Mouse (Mus musculus) embryonic facial prominence, embryonic 13.5 days (tissue): ENCODE measurements around the gene Coq2. TPM values are rescaled to one million over a fixed set of nuclear protein-coding genes. Genes with fewer than 3 reads are reported as not detected.
A peak's percentile ranks its signal among the peaks of the same experiment; 100 is the strongest.

ENCODE experiments used
- ATAC-seq: fragments of 200-750 bp; cut with Nextera tagmentation; 2 replicates; pipeline ENCODE4 v1.8.0; 2017; ENCODE audit warnings: low read depth; ENCODE audit not compliant: insufficient number of reproducible peaks, insufficient read depth, low FRiP score, low TSS enrichment
- H3K27ac ChIP-seq: fragments of 300-500 bp; sonication (generic); 2 replicates; pipeline ENCODE4 v1.5.1; 2015; ENCODE audit warnings: moderate library complexity, mild to moderate bottlenecking, inconsistent platforms
- H3K27me3 ChIP-seq: fragments of 300-500 bp; sonication (generic); 2 replicates; pipeline ENCODE4 v1.6.1; 2015; ENCODE audit warnings: mild to moderate bottlenecking, inconsistent platforms
- H3K36me3 ChIP-seq: fragments of 300-500 bp; sonication (generic); 2 replicates; pipeline ENCODE4 v1.6.1; 2015; ENCODE audit warnings: mild to moderate bottlenecking, inconsistent platforms
- H3K4me1 ChIP-seq: fragments of 300-500 bp; sonication (generic); 2 replicates; pipeline ENCODE4 v1.6.1; 2015; ENCODE audit warnings: inconsistent platforms
- H3K4me2 ChIP-seq: fragments of 300-500 bp; sonication (generic); 2 replicates; pipeline ENCODE4 v1.6.1; 2015; ENCODE audit warnings: moderate library complexity, mild to moderate bottlenecking, inconsistent platforms
- H3K4me3 ChIP-seq: fragments of 300-500 bp; sonication (generic); 2 replicates; pipeline ENCODE4 v1.5.1; 2015; ENCODE audit warnings: mild to moderate bottlenecking, inconsistent platforms
- H3K9ac ChIP-seq: fragments of 300-500 bp; sonication (generic); 2 replicates; pipeline ENCODE4 v1.6.1; 2015; ENCODE audit warnings: mild to moderate bottlenecking, inconsistent platforms
- H3K9me3 ChIP-seq: fragments of 300-500 bp; sonication (generic); 2 replicates; pipeline ENCODE4 v1.6.1; 2016; ENCODE audit warnings: inconsistent platforms
- WGBS: fragments of 180-500 bp; shearing (Covaris S2); methylation state at CpG from one replicate; pipeline ENCODE4 v1.1.7; 2015; ENCODE audit warnings: mixed read lengths; 5-methylcytosine and 5-hydroxymethylcytosine counted together
- polyA plus RNA-seq: library from polyadenylated mRNA; unstranded; fragments of >200 nt; fragmentation: Nextera tagmentation; extraction: Ambion mirVana; gene quantifications from 2 replicates; pipeline ENCODE4 v1.2.1, GENCODE M21; 2015

The Coq2 gene
- polyA plus RNA-seq, result 57.2 and 58.9 TPM in 2 replicates

DNA sequence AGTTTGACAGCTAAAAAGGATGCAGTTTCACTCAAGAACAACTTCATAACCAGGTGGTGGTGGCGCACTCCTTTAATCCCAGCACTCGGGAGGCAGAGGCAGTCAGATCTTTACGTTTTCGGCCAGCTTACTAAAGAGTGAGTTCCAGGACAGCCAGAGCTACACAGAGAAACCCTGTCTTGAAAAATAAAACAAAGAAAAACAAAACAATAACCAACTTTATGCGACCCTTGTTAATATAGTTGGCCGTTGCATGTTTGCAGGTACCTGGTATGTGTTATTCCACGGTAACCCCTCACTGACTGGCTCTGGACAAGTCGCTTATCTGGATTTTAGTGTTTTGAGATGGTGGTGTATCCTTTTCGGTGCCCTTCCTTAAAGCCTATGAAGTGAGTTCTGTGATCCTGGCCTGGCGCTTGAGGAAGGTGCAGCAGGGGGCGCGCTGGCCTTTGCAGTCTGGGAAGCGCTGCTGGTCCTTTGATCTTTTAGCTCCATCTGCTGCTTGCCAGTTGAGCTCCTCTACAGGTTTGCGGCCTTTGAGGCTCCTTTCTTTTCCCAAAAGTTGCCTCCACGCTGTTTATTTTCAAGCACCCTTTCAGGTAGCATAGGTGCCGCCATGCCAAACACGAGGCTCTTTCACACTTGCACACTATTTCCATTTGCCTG, at the start of gene Coq2:
Gene Coq2 (minus strand): TSS at position 430 of the 666 bp plus-strand sequence.
- peaks cover 4% of the 10 kb centered on the region; the same call in 1 of the 2 replicates for H3K27me3 ChIP-seq
- H3K9ac ChIP-seq, result peak within 1 kb of the TSS; percentile 89
- peak within 1 kb of the TSS; percentile 63 for H3K4me2 ChIP-seq
- H3K27ac ChIP-seq, result peak within 1 kb of the TSS; percentile 68
- H3K9me3 ChIP-seq, result no peaks in the 10 kb centered on the region
- peaks cover 11% of the 10 kb centered on the region; the same call in 1 of the 2 replicates for H3K36me3 ChIP-seq
- H3K4me3 ChIP-seq, result peak within 1 kb of the TSS; percentile 81
- 10% methylated on average over 17 of the region's 17 CpGs for WGBS
- H3K4me1 ChIP-seq, result peaks cover 17% of the 10 kb centered on the region
- ATAC-seq, result no peak

DNA sequence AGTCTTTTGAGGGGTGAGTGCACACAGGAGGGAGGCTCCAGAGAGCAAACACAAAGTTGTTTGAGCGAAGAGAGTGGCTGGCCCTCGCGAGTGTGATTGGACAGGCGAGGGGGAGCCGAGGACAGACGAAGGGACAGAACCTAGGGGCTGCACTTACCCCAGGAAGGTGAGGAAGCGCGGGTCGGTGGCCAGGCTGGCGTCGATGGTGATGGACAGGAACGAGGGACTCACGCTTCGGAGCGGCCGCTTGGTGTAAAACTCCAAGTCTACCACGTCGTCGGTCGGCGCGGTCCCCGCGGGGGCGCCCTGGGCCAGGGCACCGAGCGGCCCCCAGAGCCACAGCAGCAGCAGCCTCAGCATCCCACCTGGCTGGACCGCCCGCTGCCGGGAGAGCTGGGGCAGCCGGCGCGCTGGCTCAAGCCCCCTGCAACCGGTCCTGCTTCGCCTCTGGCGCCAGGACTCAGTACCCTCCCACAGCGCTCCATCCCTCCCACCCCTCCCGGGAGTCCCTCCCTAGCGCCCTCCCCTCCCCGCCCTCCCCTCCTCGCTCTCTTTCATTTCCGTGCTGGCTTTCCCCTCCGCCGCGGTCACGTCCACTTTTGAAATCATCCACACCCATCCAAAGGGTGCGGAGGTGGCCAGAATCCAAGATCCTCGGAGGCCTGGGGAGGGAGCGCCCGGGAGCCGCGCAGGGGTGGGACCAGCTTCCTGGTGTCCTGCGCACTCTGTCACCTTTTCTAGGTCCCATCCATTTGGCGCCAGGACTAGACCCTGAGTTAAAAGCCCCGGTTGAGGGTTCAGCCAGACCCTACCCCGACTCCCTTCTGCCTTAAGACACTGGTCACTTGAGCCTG, 44.5 kb upstream of the Coq2 start, which contains the start of gene Hpse:
Gene Hpse (minus strand): TSS at position 482 of the 854 bp plus-strand sequence.
- Histone ChIP-seq H3K9me3 (peaks cover 9% of the 10 kb centered on the region), H3K9ac (peak within 1 kb of the TSS; percentile 74), H3K4me2 (peak within 1 kb of the TSS; percentile 97), H3K4me1 (peaks cover 14% of the 10 kb centered on the region), H3K4me3 (peak within 1 kb of the TSS; percentile 59), H3K27me3 (peaks cover 15% of the 10 kb centered on the region), H3K27ac (no peak within 1 kb of the TSS), H3K36me3 (no peaks in the 10 kb centered on the region)
- under 1% methylated on average over 56 of the region's 56 CpGs for WGBS
- peak; percentile 24; the same call in 1 of the 2 replicates for ATAC-seq

DNA sequence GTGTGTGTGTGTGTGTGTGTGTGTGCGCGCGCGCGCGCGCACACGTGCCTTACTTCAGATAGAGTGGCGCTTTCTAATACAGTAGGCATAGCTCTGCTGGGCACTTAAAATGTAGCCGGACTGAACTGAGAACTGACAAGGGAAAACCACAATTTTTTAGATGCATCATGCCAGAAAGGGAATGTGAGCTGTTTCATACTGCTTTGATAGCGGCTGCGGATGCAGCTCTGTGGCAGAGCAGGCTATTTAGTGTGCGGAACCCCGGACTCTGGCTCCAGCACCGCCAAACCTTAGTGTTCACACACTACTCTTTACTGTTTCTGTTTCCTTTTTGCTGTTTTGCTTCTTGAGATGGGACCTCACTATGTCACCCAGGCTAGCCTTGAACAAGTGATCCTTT, 41.8 kb upstream of the Coq2 start:
- no peak for ATAC-seq
- Histone ChIP-seq H3K4me3 (no peak overlapping the region), H3K27ac (no peak overlapping the region), H3K27me3 (peaks cover 15% of the 10 kb centered on the region), H3K4me2 (no peak overlapping the region), H3K36me3 (no peaks in the 10 kb centered on the region), H3K9me3 (no peaks in the 10 kb centered on the region), H3K9ac (no peak overlapping the region), H3K4me1 (peaks cover 18% of the 10 kb centered on the region)
- WGBS, result 91% methylated on average over 15 of the region's 15 CpGs

DNA sequence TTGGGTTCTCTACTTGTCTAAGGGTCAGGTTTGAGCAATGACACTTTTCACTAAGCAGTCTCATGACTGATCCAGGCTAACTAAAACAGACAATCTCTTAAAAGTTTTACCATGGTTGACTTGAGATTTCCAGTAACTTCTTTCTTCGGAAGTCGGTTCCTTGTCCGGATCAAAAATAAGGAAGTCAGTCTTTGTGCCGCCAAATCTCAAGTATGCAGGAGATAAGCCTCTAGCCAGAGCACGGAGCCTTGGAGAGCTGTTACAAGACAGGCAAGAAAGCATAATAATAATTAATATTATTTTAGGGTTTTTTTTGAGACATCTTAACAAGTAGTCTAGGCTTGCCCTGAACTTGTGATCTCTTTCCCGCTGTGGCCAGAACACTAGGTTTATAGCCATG, 36.3 kb upstream of the Coq2 start:
- Histone ChIP-seq H3K4me2 (no peak overlapping the region), H3K27ac (no peak overlapping the region), H3K27me3 (no peaks in the 10 kb centered on the region), H3K36me3 (no peaks in the 10 kb centered on the region), H3K4me1 (peaks cover 16% of the 10 kb centered on the region), H3K9me3 (no peaks in the 10 kb centered on the region), H3K4me3 (no peak overlapping the region), H3K9ac (no peak overlapping the region)
- no peak for ATAC-seq
- 90% methylated on average over 6 of the region's 6 CpGs for WGBS

DNA sequence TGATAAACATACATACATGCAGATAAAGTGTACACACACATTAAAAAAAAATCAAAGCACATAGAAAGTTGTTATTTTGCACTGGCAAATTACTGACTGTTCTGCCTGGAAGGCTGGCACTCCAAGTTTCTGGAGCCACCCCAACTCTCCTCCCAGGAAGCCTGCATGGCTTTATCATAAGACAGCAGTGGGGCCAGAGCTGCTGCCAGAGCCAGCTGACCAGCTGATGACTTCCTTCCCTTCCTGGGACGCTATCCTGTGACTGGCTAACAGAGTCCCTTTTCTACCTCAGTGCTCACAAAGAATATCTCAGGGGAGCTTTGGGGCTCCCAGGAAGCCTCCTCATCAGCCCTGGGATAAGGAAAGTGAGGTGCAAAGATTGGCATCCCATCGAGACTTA, 35.1 kb upstream of the Coq2 start:
- 18% methylated on average over 2 of the region's 2 CpGs for WGBS

DNA sequence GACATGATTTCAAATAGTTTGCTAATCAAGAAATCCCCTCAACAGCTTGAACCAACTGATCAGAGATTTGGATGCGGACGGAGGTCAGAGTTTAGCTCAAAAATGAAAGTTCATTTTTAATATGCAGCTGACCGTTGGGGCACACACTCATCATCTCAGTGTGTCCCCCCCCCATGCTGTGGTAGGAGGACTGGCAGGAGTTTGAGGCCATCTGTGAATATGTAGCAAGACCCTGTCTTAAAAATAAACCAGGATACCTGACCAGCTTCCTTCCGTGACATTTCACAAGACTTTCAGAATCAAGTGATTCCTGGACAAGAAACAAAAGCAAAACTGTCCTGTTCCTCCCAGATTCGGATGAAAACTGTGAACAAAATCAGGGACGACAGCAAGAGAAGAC, 34.1 kb upstream of the Coq2 start:
- H3K9ac ChIP-seq, result no peak overlapping the region
- H3K4me3 ChIP-seq, result no peak overlapping the region
- no peaks in the 10 kb centered on the region for H3K9me3 ChIP-seq
- H3K4me1 ChIP-seq, result peaks cover 16% of the 10 kb centered on the region
- WGBS, result 85% methylated on average over 6 of the region's 6 CpGs
- no peak for ATAC-seq
- H3K27me3 ChIP-seq, result no peaks in the 10 kb centered on the region
- H3K36me3 ChIP-seq, result no peaks in the 10 kb centered on the region
- H3K27ac ChIP-seq, result no peak overlapping the region
- H3K4me2 ChIP-seq, result no peak overlapping the region

More for the DNA sequence above, 35.1 kb upstream of the Coq2 start:
- H3K36me3 ChIP-seq, result no peaks in the 10 kb centered on the region
- H3K27ac ChIP-seq, result no peak overlapping the region
- ATAC-seq, result no peak
- no peak overlapping the region for H3K4me2 ChIP-seq
- H3K4me3 ChIP-seq, result no peak overlapping the region
- no peaks in the 10 kb centered on the region for H3K9me3 ChIP-seq
- H3K9ac ChIP-seq, result no peak overlapping the region
- H3K4me1 ChIP-seq, result peaks cover 16% of the 10 kb centered on the region
- no peaks in the 10 kb centered on the region for H3K27me3 ChIP-seq

DNA sequence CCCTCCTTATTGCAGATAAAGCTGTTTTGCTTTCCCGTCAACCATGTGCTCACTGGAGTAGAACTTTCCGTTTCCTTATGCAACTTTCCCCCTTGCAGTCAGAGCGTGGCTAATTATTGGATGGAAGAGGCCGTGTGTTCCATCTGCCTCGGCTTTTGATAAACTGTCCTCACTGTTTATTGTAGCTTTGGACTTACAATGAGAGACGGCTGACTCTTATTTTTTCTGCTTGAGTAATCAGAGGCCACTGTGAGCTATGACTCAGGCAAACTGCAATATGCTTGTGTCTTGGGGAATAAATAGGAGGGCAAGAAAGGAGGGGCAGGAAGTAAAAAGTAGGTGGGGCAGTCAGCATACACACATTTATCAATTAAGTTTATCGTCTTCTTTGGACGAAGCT, 31.7 kb upstream of the Coq2 start:
- Histone ChIP-seq H3K9ac (no peak overlapping the region), H3K4me3 (no peak overlapping the region), H3K4me1 (peaks cover 12% of the 10 kb centered on the region), H3K4me2 (no peak overlapping the region), H3K27ac (no peak overlapping the region), H3K36me3 (no peaks in the 10 kb centered on the region), H3K9me3 (no peaks in the 10 kb centered on the region), H3K27me3 (no peaks in the 10 kb centered on the region)
- no peak for ATAC-seq
- WGBS, result 66% methylated on average over 8 of the region's 8 CpGs

DNA sequence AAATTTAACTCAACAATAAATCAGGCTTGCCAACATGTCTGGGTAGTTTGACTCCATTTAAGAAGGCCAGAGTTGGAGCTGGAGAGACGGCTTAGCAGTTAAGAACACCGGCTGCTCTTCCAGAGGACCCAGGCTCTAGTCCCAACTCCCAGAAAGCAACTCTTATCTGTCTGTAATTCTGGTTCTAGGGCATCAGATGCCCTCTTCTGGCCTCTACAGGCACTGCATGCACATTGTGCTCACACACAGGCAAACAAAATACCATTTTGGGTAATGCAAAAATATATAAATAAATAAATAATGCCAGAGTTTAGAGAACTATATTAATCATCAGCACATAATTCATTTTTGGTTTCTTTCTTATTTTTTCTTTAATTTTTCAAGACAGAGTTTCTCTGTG, 29.3 kb upstream of the Coq2 start:
- Histone ChIP-seq H3K36me3 (no peaks in the 10 kb centered on the region), H3K27me3 (no peaks in the 10 kb centered on the region), H3K4me2 (no peak overlapping the region), H3K27ac (no peak overlapping the region), H3K4me1 (no peaks in the 10 kb centered on the region), H3K9ac (no peak overlapping the region), H3K9me3 (no peaks in the 10 kb centered on the region), H3K4me3 (no peak overlapping the region)
- WGBS, result 90% methylated on average over 2 of the region's 2 CpGs
- ATAC-seq, result no peak

DNA sequence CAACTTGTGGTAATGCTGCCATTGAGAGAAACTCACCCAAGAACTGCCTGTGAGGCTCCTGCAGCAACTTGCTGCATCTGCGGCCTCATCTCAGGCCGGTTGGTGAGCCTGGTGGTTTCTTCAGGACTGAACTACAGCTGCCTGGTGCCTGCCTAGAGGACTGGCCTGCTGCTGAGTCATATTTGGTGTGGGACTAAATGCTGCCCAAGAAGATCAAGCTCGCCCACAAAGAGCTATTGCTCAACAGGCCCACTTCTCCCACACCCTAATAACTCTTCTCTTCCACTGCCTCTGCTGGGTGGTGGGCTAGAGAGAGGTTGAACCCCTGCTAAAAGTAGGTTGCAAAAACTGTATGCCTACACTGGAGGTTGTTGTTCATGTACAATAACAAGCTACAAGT, 27.4 kb upstream of the Coq2 start:
- Histone ChIP-seq H3K4me2 (no peak overlapping the region), H3K27ac (no peak overlapping the region), H3K9me3 (no peaks in the 10 kb centered on the region), H3K27me3 (no peaks in the 10 kb centered on the region), H3K4me1 (no peaks in the 10 kb centered on the region), H3K36me3 (no peaks in the 10 kb centered on the region), H3K9ac (no peak overlapping the region), H3K4me3 (no peak overlapping the region)
- 79% methylated on average over 3 of the region's 3 CpGs for WGBS
- no peak for ATAC-seq

DNA sequence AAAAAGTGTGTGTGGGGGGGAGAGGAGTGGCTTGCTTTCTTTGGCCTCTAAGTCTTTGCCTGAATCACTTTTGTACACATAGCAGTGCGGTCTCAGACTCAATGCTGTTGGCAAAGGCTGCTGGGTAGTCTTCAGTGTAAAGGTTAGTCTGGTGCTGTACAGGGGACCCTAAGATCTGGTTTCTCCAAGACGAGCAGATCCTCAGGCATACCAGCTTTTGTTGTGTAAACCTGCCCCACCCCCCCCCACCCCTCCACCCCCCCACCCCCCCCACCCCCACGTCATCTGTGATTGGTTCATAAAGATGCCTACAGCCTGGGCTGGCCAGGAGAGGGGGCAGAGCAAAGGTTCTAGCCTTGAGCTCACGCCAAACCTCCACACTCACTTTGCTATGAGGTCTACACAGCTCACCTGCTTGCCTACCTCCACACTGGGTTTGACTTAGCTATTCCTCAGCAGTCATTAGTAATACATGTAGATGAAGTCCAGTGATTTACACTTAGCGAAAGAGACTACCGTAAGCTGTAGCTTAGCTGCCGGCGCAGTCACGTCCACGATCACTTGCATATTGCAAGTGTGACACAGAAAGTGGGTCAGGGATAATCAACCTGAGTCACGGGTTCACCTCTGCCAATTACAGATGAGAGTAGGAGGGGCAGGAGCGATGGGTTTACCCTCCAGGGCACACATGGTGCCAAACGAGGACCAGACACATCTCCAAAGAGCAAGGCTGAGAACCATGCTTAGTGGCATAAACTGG, 26.1 kb upstream of the Coq2 start:
- Histone ChIP-seq H3K27ac (no peak overlapping the region), H3K4me3 (no peak overlapping the region), H3K36me3 (no peaks in the 10 kb centered on the region), H3K4me2 (no peak overlapping the region), H3K27me3 (no peaks in the 10 kb centered on the region), H3K9me3 (no peaks in the 10 kb centered on the region), H3K4me1 (no peaks in the 10 kb centered on the region), H3K9ac (no peak overlapping the region)
- no peak for ATAC-seq
- WGBS, result 79% methylated on average over 13 of the region's 13 CpGs

DNA sequence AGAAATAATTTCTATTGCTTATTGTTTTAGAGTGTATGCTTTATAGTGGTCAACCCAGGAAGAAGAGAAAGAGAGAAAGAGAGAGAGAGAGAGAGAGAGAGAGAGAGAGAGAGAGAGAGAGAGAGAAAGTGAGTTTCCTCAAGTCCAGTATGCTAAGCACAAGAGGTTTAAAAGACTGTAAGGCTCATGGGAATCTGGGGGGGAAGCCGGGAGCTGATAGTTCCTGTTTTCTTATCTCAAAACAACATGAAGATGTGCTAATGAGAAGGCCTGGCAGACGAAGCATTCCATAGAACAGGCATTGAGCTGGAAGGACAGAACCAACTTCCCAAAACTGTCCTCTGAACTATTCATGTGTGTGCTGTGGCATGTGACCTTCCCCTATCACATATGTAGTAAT, 22.9 kb upstream of the Coq2 start:
- Histone ChIP-seq H3K9me3 (no peaks in the 10 kb centered on the region), H3K9ac (no peak overlapping the region), H3K4me1 (no peaks in the 10 kb centered on the region), H3K27me3 (no peaks in the 10 kb centered on the region), H3K4me2 (no peak overlapping the region), H3K36me3 (no peaks in the 10 kb centered on the region), H3K27ac (no peak overlapping the region), H3K4me3 (no peak overlapping the region)
- no peak for ATAC-seq
- 77% methylated on average over 2 of the region's 2 CpGs for WGBS
